Mouse (Mus musculus): Measurements from ENCODE around the gene Lrsam1.

Lrsam1 gene

DNA sequence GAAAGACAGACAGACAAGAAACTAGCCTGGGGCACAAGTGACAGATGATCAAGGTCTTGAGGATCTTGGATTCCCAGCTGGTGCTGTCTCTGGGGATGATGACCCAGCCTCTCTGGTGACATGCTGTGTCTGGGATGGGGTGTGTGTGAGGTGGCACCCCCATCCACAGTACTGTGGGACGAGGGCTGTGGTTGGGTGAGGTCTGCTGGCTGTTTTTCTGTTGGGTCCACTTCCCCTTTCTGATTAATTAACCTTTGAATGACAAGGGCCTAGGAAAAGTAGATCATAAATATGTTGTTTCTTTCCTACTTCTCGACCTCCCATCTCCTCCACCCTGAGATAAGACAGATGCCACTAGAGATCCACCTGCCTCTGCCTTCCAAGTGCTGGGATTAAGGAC lies 67.3 kb downstream of the Lrsam1 start:
- DNase-seq, result no peak

DNA sequence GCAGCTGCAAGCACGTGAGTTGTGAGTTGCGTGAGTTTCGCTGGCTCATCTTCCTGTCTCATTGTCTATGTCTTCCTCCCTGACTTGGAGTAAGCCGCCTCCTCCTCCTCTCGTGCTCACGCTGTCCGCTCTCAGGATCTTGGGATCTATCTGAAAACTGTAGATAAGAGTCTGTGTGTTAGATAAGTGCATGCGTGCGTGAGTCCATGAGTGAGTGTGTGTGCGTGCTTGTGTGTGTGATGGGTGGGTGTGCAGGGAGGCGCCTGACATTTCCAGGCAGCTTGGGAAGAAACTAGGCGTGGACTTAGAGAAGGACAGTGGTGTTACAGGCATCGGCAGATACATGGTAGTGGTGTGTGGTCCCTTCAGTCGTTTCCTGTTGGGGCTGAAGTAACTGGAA lies 68.9 kb downstream of the Lrsam1 start:
- DNase-seq, result no peak

DNA sequence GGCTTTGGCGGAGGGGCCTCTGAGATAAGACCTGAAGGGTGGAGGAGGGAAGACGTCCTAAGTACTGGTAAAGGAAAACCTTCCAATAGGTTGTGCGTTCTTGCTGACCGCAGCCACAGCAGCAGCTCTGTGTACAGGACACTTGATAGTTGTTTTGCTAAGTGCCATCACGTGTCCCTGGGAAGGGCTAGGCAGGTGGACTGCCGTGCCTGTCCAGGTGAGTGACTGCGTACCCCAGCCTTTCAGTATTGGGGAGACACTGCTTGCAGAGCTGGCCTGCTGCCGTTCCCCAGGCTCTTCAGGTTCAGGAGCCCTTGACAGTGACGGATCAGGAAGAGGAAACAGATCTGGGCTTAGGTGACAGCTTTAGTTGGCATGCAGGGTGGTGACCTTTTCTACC lies 70.1 kb downstream of the Lrsam1 start:
- DNase-seq, result no peak

DNA sequence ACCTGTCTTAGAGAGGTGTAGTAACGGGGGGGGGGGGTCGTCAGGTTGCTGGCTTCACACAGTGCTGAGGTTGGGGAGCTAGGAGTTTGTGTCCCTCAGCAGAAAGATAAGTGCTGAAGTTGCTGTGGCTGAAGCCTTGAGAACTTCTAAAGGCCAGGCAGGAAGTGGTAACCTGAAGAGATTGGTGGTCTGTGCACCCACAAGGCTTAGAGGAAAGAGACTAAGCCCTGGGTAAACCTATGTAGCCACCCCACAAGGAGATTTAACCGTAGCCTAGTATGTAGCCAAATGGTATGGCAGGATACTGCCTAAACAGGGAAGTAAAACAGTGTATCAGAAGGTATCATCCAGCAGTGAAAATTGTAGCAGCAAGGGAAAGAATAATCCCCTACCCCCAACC lies 71.1 kb downstream of the Lrsam1 start:
- DNase-seq, result no peak

DNA sequence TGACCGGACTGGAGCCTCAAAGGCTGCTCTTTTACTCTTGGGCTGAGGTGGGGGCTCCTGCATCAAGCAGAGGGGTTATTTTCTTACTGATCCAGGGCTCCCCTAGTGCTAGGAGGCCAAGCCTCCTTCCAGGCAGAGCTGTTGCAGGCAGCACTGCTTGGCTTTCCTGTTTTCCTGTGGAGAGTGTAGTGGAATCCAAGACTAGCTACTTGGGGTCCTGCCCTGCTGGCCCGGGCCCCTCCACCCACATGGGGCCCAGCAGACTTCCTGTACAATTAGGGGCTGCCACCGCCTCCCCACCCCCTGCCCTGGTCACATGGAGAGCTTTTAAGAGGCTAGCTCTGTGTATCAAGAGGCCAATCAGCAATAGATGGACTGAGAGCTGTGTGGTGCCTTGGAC lies 72.9 kb downstream of the Lrsam1 start:
- no peak for DNase-seq

DNA sequence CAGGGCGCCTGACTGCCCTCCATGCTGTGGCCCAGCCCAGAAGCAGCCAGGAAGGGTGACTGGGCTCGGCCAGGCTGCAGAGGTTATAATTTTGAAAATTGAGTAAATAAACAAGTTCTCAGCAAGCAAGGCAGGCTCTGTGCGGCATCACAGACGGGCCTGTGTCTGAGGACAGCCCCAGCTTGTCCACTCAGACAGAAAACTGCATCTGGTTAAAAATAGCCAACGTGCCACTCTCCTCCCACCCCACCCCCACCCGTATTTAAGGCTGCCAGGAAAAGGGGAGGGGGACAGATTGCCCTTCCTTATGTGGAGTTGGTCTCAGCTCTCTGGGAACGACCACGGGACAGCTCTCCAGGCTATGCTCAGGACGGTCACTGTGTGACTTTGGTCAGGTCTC lies 73.4 kb downstream of the Lrsam1 start:
- DNase-seq, result no peak

DNA sequence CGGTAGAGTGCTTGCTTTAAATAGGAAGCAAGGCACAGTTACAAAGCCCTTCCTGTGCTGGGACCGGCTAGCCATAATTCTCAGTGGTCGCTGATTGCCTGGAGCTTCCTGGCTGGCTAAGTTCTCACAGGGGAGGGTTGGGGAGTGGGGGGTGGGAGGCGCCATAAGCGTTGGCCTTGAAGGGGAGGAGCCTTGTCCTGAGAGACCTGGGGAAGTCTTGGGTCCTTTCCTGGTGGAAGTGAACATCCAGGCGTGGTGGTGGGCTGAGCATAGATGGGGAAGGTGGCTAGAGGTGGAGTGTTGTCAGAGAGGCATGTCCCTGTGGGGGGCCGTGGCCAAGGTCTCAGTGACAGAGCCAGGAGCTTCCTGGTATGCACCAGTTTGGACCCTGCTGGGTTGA lies 76.7 kb downstream of the Lrsam1 start:
- no peak for DNase-seq

DNA sequence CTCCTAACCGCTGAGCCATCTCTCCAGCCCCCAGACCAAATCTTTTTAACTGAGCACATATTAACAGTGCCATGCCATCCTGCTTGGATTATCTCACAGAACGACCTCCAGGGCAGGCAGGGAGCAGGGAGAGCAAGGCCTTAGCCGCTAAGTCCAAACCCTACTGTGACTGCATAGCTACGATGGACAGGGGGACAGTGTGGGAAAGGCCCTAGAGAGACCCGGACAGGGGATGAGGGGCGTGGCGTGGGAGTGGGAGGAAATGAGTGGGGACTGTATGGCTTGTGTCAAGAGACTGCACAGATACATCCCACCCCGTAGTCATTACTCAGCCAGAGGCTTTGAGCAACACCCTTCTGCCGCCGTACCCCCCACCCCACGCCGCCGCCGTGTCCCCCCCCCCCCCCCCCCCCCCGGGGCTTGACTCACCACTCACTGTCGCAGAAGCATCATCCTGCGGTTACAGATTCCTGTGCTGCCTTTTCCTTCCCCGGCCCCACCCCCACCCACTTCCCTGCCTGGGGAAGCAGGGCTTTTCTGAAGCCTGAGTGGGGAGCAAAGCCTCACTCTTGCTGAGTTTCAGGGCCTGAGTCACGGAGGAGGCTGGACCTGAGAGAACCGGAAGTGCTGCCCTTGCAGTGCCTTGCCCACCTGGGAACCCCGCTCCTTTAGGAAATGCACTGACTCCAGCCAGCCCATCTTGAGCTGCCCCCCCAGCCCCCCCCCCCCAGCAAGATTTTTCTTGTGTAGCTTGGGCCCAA lies 79.0 kb downstream of the Lrsam1 start:
- DNase-seq, result no peak

DNA sequence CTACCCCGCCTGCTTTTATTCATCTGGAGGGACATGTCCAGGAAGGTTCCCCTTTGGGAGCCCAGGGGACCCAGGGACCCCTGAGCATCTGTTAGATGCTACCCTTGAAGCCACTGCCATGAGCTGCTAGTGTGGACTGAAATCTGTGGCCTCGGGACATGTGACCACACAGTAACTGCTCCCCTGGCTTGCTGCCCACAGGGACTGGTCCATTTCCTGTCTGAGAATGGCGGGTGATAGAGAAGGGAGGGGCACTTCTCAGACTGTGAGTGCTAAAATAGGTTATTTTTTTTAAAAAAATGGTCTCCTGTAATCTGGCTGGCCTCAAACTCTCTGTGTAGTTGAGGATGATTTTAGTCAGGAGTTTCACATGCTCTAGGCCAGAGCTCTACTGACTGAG lies 79.7 kb downstream of the Lrsam1 start:
- peak; percentile 79 to 81 for DNase-seq

DNA sequence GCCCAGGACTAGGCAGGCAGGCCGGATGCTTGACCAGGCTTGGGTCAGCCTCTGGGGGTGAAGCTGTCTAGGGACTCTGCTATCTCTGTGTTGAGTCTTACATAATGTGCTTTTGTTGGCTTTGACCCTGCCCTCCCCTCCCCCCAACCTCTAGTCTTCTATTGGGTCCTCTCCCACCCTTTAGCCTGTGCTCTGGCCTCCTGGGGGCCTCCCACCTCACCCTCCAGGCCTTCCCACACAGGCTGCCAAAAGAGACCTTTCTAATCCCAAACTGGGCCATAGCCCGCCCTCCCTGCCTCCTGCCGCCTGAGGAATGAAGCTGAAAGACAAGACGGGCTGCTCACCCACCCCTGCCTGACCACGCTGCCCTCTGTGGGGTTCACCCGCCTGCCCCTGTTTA lies 80.4 kb downstream of the Lrsam1 start:
- peak in 1 of 2 experiments; percentile 43 for DNase-seq

DNA sequence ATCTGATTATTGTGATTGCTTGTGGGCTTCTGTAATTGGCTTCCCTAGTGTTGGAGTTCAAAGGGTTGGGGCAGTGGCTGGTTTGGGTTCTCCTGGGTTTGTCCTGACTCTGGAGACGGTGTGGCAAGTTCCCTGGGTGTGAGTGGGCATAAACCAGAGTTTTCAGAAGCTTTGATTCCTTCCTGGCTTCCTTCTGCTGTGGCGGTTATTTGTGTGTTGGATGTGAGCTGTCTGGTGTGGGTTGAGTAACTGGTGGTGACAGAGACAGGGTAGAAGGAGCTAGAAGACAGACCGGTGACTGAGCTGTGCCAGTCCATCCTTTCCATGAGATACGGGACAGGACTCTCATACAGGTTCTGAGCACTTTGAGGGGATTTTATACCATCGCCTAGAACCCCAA lies 81.8 kb downstream of the Lrsam1 start:
- no peak for DNase-seq

DNA sequence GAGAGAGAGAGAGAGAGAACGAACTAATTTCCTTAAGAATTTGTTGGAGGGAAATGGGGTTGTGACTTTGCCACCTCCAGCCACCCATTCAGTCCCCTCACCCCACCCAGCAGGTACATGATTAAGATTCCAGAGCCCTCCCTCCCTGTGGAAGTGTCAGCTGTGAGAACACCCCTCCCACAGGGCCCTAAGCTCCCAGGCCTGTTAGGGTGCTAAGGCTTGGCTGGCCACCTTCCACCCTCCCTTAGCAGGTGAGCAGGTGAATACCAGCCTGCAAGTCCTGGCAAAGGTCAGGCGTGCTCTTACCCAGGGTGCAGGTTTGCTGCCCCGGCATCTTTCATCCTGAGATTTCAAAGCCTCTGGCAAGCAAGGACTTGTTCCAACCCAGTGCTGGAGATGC lies 83.0 kb downstream of the Lrsam1 start:
- no peak for DNase-seq

DNA sequence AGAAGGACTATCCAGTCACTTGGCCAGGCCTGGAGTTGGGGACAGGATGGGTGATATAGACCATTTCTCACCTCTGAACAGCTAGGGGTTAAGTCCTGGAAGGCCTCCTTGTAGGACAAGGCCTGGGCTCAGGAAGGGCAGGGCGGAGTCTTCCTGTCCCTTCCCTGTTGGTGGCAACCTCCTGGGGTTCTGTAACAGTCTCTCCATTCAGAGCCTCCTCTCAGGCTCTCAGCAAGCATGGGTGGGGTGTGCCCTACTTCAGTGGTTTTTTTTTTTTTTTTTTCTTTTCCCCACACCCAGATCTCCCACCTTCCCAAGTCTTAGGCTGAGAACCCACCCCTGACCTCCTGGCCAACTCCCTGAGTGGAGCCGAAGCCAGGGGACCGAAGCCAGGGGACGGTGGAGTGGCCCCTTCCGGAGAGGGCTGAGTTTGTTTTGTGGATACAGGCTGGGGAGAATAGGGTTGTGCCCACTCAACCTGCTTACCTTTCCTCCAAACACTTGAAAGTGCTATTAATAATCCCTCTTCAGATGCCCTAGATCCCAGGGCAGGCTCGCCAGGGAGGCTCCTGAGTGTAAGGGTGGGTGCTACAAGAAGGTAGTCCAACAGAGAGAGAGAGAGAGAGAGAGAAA lies 83.5 kb downstream of the Lrsam1 start:
- no peak for DNase-seq

DNA sequence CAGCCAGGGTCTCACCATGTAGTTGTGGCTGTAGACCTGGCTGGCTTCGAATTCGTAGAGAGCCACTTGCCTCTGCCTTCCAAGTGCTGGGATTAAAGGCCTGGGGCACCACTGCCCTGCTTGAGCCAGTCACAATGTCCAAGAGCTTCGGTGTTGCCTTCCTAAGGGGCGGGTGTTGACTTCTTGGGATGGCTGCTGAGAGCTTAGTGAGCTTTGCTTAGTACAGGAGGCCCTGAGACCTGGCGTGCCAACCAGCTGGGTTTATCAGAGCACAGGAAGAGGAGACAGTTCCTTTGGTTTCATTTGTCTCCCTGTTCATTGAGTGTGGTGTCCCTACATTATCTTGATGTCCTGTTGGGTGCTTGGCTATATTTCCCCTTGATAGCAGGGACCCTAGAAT lies 84.1 kb downstream of the Lrsam1 start:
- peak in 1 of 2 experiments; percentile 28 for DNase-seq

DNA sequence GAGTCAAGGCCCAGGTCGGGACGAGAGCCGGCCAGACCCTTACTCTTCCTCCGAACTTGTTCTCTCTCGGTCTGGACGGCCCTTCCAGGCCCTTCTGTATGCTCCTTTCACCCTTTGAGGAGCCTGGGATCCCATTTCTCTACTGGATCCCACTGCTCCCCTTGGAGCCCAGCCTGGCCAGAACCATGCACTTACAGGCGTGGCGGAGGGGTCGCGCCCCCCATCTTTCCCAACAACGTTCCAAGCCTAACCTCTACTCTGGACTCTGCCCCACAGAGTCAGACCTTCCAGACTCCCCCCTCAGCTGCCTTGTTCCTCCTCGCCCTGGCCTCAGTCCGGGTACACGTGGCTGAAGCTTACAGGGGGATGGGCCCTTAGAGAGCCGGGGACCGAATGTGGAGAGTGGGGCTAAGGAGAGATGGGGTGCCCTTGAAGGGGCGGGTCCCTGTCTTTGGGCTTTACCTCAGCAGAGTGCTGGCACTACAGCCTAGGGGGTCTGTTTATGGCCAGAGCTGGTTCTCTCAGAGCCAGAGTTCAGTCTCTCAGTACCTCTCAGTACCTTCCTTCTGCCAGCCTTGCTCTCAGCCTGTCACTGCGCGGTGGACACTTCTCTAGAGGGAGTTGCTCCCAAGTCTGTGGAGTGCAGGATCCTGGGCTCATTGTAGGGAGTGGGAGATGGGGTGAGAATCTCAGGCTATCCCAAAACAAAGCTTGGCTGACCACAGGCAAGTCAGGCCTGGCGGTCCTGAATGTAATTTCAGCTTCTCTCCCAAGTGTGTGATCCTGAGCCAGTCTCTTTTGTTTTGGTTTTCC lies 84.7 kb downstream of the Lrsam1 start:
- peak; percentile 45 to 52 for DNase-seq

DNA sequence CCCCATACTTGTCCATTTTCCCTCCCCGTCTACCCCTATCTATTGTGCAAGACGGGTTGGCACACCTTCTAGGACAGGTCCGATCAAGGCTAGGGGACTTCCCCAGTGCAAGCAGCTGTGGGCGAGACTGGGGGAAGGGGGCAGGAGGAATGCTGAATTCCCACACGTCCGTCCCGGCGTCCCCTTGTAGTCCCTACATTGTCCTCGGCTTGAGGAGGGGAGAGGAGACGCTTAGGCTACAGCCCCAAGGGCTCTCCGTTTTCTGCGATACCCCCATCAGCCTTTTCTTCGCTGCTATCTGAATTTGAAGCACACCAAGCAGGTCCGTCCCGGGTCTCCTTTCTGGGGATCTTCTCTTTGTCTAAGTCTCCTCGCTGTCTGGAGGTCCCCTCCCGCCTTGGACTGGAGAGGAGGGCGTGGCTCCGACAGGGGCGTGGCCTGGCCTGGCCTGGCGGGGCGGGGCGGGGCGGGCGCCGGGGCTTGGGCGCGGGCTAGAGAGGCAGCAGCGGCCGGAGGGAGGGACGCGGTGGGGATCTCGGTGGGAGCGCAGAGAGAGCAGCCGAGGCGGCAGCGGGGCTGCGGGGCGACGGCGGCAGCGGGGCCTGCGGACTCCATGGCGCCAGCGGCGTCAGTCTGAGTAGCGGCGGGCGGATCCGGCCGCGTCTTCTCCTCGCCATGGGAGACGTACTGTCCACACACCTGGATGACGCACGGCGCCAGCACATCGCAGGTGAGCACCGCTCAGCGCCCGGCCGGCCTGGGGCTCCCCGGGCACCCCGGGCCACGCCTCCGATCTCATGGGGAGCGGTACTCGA lies 85.5 kb downstream of the Lrsam1 start, which contains the start of gene Fam129b:
Gene Fam129b, plus strand, starts transcription at position 440 of the 815 bp plus-strand sequence.
- peak; percentile 95 to 97 for DNase-seq
